Mouse (Mus musculus): ENCODE measurements around the gene Nr2f1. TPM values are rescaled to one million over a fixed set of nuclear protein-coding genes. Genes with fewer than 3 reads are reported as not detected.
"Not testable (repeated sequence)": the region's sequence is repeated elsewhere in the genome, so short reads cannot be mapped to it uniquely, and the experiment has no call there.

Gene Nr2f1
- total RNA-seq (2012; rRNA removed) (not detected in 2 replicates), total RNA-seq (2014; rRNA removed) (not detected in 2 replicates), polyA plus RNA-seq (2012; ENCODE audit: insufficient read length, low read depth) (not detected in 2 replicates)

- Histone ChIP-seq H3K4me3 (replicated peaks in 1 of 3; ENCODE audit: low read depth in 2 of 3, low read length in 2 of 3, poor library complexity in 1 of 3) (no peak within 1 kb of the TSS), H3K36me3 (replicated peaks in 1 of 2; ENCODE audit: control insufficient read depth in 1 of 2, insufficient read depth in 1 of 2, low read length in 1 of 2) (no peaks in the 10 kb centered on the region), H3K27me3 (replicated peaks) (no peaks in the 10 kb centered on the region), H3K79me2 (replicated peaks; ENCODE audit: control insufficient read depth, extremely low read depth, insufficient read depth, poor library complexity, severe bottlenecking) (no peaks in the 10 kb centered on the region), H3K9ac (ENCODE audit: insufficient read depth, low read depth) (no peak within 1 kb of the TSS), H3K27ac (ENCODE audit: insufficient read depth, low read depth) (no peak within 1 kb of the TSS), H3K4me1 (ENCODE audit: control insufficient read depth in 1 of 2, insufficient read depth in 2 of 2) (no peaks in the 10 kb centered on the region), H3K4me2 (ENCODE audit: insufficient read depth, low read depth, poor library complexity, severe bottlenecking) (no peak within 1 kb of the TSS), H3K9me3 (replicated peaks; ENCODE audit: low read length) (peaks cover 18% of the 10 kb centered on the region)
- in situ Hi-C loops (cut with MboI; ENCODE audit: low pct_ligation_motif_present, low pct_unique_long_range_greater_than_20kb, low sequenced_read_pairs) = loop anchor here (25.0 kb wide), 2 partner anchors 212 to 1237 kb away; no protein-coding TSS in a partner anchor
- TF ChIP-seq POLR2AphosphoS2 (IDR thresholded peaks at IDR 0.05; ENCODE audit: low read depth, low read length) (no peak), CTCF (conservative IDR thresholded peaks at IDR 0.05 in 1 of 2, IDR thresholded peaks at IDR 0.05 in 1 of 2; ENCODE audit: low read depth in 2 of 2, low read length in 2 of 2) (no peak), TCF12 (IDR thresholded peaks at IDR 0.05; ENCODE audit: low read depth, low read length) (no peak), SIN3A (IDR thresholded peaks at IDR 0.05; ENCODE audit: low read length) (no peak), MAZ (IDR thresholded peaks at IDR 0.05; ENCODE audit: low read depth, low read length) (no peak), JUN (IDR thresholded peaks at IDR 0.05; ENCODE audit: insufficient read depth, low read depth, low read length) (no peak), MAX (IDR thresholded peaks at IDR 0.05; ENCODE audit: low read length) (no peak), MEF2A (IDR thresholded peaks at IDR 0.05; ENCODE audit: borderline replicate concordance, low read depth, low read length) (no peak), USF1 (IDR thresholded peaks at IDR 0.05; ENCODE audit: low read depth, low read length) (no peak)
- no peak for DNase-seq (ENCODE audit: extremely low read depth)
- dilution Hi-C loops (cut with MboI; ENCODE audit: extremely low pct_ligation_motif_present, extremely low pct_unique_long_range_greater_than_20kb, low sequenced_read_pairs) = no loop called here
Observed at GRCm38 (mm10) chr13:78199642-78200160, at the start of gene Nr2f1. Gene Nr2f1 (minus strand): TSS chr13:78199757.

- H3K9me3 ChIP-seq (replicated peaks; ENCODE audit: low read length) = no peaks in the 10 kb centered on the region
- dilution Hi-C loops (cut with MboI; ENCODE audit: extremely low pct_ligation_motif_present, extremely low pct_unique_long_range_greater_than_20kb, low sequenced_read_pairs) (no loop called here), in situ Hi-C loops (cut with MboI; ENCODE audit: low pct_ligation_motif_present, low pct_unique_long_range_greater_than_20kb, low sequenced_read_pairs) (no loop called here)
- H3K27me3 ChIP-seq (replicated peaks) = no peaks in the 10 kb centered on the region
- no peak overlapping the region for H3K27ac ChIP-seq (ENCODE audit: insufficient read depth, low read depth)
- no peak for DNase-seq (ENCODE audit: extremely low read depth)
- H3K4me3 ChIP-seq (replicated peaks in 1 of 3; ENCODE audit: low read depth in 2 of 3, low read length in 2 of 3, poor library complexity in 1 of 3) = no peak overlapping the region
- no peaks in the 10 kb centered on the region for H3K36me3 ChIP-seq (replicated peaks in 1 of 2; ENCODE audit: control insufficient read depth in 1 of 2, insufficient read depth in 1 of 2, low read length in 1 of 2)
- no peak overlapping the region for H3K4me2 ChIP-seq (ENCODE audit: insufficient read depth, low read depth, poor library complexity, severe bottlenecking)
- no peak for TF ChIP-seq TCF12 (IDR thresholded peaks at IDR 0.05; ENCODE audit: low read depth, low read length)
- no peak for TF ChIP-seq MAFK (IDR thresholded peaks at IDR 0.05; ENCODE audit: insufficient replicate concordance, low read length)
- TF ChIP-seq RAD21 (IDR thresholded peaks at IDR 0.05; ENCODE audit: low read depth, low read length) = no peak
- TF ChIP-seq UBTF (IDR thresholded peaks at IDR 0.05; ENCODE audit: low read depth, low read length) = no peak
- TF ChIP-seq JUND (conservative IDR thresholded peaks at IDR 0.05; ENCODE audit: low read depth, low read length) = no peak
- TF ChIP-seq HCFC1 (IDR thresholded peaks at IDR 0.05; ENCODE audit: low read depth, low read length) = no peak
- no peak for TF ChIP-seq ETS1 (conservative IDR thresholded peaks at IDR 0.05; ENCODE audit: low read depth, low read length)
- no peak for TF ChIP-seq CHD1 (IDR thresholded peaks at IDR 0.05; ENCODE audit: low read depth, low read length)
- TF ChIP-seq E2F4 (IDR thresholded peaks at IDR 0.05; ENCODE audit: insufficient replicate concordance, low read depth, low read length) = no peak
- no peak for TF ChIP-seq MAZ (IDR thresholded peaks at IDR 0.05; ENCODE audit: low read depth, low read length)
- no peak for TF ChIP-seq USF2 (conservative IDR thresholded peaks at IDR 0.05; ENCODE audit: low read depth, low read length)
- TF ChIP-seq SIN3A (IDR thresholded peaks at IDR 0.05; ENCODE audit: low read length) = no peak
- TF ChIP-seq MXI1 (IDR thresholded peaks at IDR 0.05; ENCODE audit: low read depth, low read length) = no peak
- TF ChIP-seq NRF1 (IDR thresholded peaks at IDR 0.05; ENCODE audit: low read depth, low read length) = no peak
- TF ChIP-seq SMC3 (IDR thresholded peaks at IDR 0.05; ENCODE audit: low read depth, low read length) = no peak
- no peak for TF ChIP-seq ZMIZ1 (IDR thresholded peaks at IDR 0.05; ENCODE audit: low read depth, low read length)
- no peak for TF ChIP-seq IRF4 (IDR thresholded peaks at IDR 0.05; ENCODE audit: low read depth, low read length)
- TF ChIP-seq BHLHE40 (IDR thresholded peaks at IDR 0.05; ENCODE audit: low read depth, low read length) = no peak
- TF ChIP-seq EP300 (IDR thresholded peaks at IDR 0.05; ENCODE audit: low read length) = no peak
- no peak for TF ChIP-seq JUN (IDR thresholded peaks at IDR 0.05; ENCODE audit: insufficient read depth, low read depth, low read length)
- no peaks in the 10 kb centered on the region for H3K4me1 ChIP-seq (ENCODE audit: control insufficient read depth in 1 of 2, insufficient read depth in 2 of 2)
- H3K79me2 ChIP-seq (replicated peaks; ENCODE audit: control insufficient read depth, extremely low read depth, insufficient read depth, poor library complexity, severe bottlenecking) = no peaks in the 10 kb centered on the region
- no peak overlapping the region for H3K9ac ChIP-seq (ENCODE audit: insufficient read depth, low read depth)
Observed at GRCm38 (mm10) chr13:78221680-78222079, 22.1 kb upstream of the Nr2f1 start.

- DNase-seq (ENCODE audit: extremely low read depth); H3K9ac ChIP-seq (ENCODE audit: insufficient read depth, low read depth); dilution Hi-C loops (cut with MboI; ENCODE audit: extremely low pct_ligation_motif_present, extremely low pct_unique_long_range_greater_than_20kb, low sequenced_read_pairs); in situ Hi-C loops (cut with MboI; ENCODE audit: low pct_ligation_motif_present, low pct_unique_long_range_greater_than_20kb, low sequenced_read_pairs); H3K79me2 ChIP-seq (replicated peaks; ENCODE audit: control insufficient read depth, extremely low read depth, insufficient read depth, poor library complexity, severe bottlenecking); H3K4me3 ChIP-seq (replicated peaks in 1 of 3; ENCODE audit: low read depth in 2 of 3, low read length in 2 of 3, poor library complexity in 1 of 3); H3K4me1 ChIP-seq (ENCODE audit: control insufficient read depth in 1 of 2, insufficient read depth in 2 of 2); H3K9me3 ChIP-seq (replicated peaks; ENCODE audit: low read length); H3K27me3 ChIP-seq (replicated peaks); H3K27ac ChIP-seq (ENCODE audit: insufficient read depth, low read depth); H3K4me2 ChIP-seq (ENCODE audit: insufficient read depth, low read depth, poor library complexity, severe bottlenecking); H3K36me3 ChIP-seq (replicated peaks in 1 of 2; ENCODE audit: control insufficient read depth in 1 of 2, insufficient read depth in 1 of 2, low read length in 1 of 2): not testable (repeated sequence)
Observed at GRCm38 (mm10) chr13:78220238-78220637, 20.7 kb upstream of the Nr2f1 start.

All from CH12.LX (cell line).